Mouse (Mus musculus) left cerebral cortex, postnatal 25 days (tissue): ENCODE data around the gene Pcnx3. TPM values are rescaled to one million over a fixed set of nuclear protein-coding genes. Genes with fewer than 3 reads are reported as not detected.

Experiments
- DNase-seq, 2 experiments: peaks; one replicate each; pipeline ENCODE4 v3.0.0; 2022; ENCODE audit warnings: low spot score in 2 of 2, mixed read lengths in 1 of 2
- intact Hi-C: fragments of 180-260 bp; cut with DNase I; formaldehyde crosslinking; loops from one replicate; pipeline ENCODE4 v1.15.1; 2025
- total RNA-seq, 2 experiments: library from RNA; stranded (reverse); gene quantifications; 2 replicates each; pipeline ENCODE4 v1.2.3; 2021

The Pcnx3 gene
- total RNA-seq, 2 experiments from 2014 or later = 63.6 to 67.9 TPM

GRCm38 (mm10) chr19:5715793-5716688, 27.3 kb upstream of the Pcnx3 start:
- DNase-seq = peak; percentile 55 to 59
- intact Hi-C loops = no loop called here

GRCm38 (mm10) chr19:5713730-5714129, 25.0 kb upstream of the Pcnx3 start:
- no peak for DNase-seq
- intact Hi-C loops = loop anchor here (5.0 kb wide), 1 partner anchor 164 kb away; the partner anchor contains the start of genes Frmd8 and Slc25a45

- DNase-seq = no peak
- intact Hi-C loops = loop anchor here (5.0 kb wide), 1 partner anchor 164 kb away; the partner anchor contains the start of genes Frmd8 and Slc25a45
Measured at GRCm38 (mm10) chr19:5713255-5713654, 24.5 kb upstream of the Pcnx3 start.

GRCm38 (mm10) chr19:5711907-5712460, 23.3 kb upstream of the Pcnx3 start:
- intact Hi-C loops = loop anchor here (1.0 to 5.0 kb wide), 3 partner anchors 16 to 165 kb away; partner anchors contain the start of genes Frmd8 and Slc25a45
- DNase-seq = no peak

GRCm38 (mm10) chr19:5711218-5711617, 22.5 kb upstream of the Pcnx3 start:
- intact Hi-C loops = loop anchor here (1.0 to 5.0 kb wide), 3 partner anchors 17 to 166 kb away; partner anchors contain the start of genes Frmd8 and Slc25a45
- peak; percentile 64 to 82 for DNase-seq

- intact Hi-C loops = loop anchor here (5.0 kb wide), 1 partner anchor 167 kb away; the partner anchor contains the start of genes Frmd8 and Slc25a45
- no peak for DNase-seq
Measured at GRCm38 (mm10) chr19:5710581-5710980, 21.9 kb upstream of the Pcnx3 start.

- no peak for DNase-seq
- intact Hi-C loops = loop anchor here (5.0 kb wide), 1 partner anchor 167 kb away; the partner anchor contains the start of genes Frmd8 and Slc25a45
Measured at GRCm38 (mm10) chr19:5710068-5710467, 21.4 kb upstream of the Pcnx3 start.

- no peak for DNase-seq
- intact Hi-C loops = no loop called here
Measured at GRCm38 (mm10) chr19:5704801-5705571, 16.3 kb upstream of the Pcnx3 start.

GRCm38 (mm10) chr19:5704163-5704800, 15.6 kb upstream of the Pcnx3 start, which contains the start of gene Kcnk7:
Gene Kcnk7, plus strand, starts transcription at chr19:5704367.
- intact Hi-C loops = no loop called here
- DNase-seq = peak in 1 of 2 experiments; percentile 61

- DNase-seq = no peak
- intact Hi-C loops = no loop called here
Measured at GRCm38 (mm10) chr19:5695849-5696462, 7.2 kb upstream of the Pcnx3 start.

GRCm38 (mm10) chr19:5693801-5694200, 5.1 kb upstream of the Pcnx3 start:
- intact Hi-C loops = no loop called here
- no peak for DNase-seq

- DNase-seq = no peak
- intact Hi-C loops = no loop called here
Measured at GRCm38 (mm10) chr19:5692913-5693396, 4.2 kb upstream of the Pcnx3 start.

GRCm38 (mm10) chr19:5692086-5692912, 3.6 kb upstream of the Pcnx3 start:
- intact Hi-C loops = no loop called here
- DNase-seq = no peak

GRCm38 (mm10) chr19:5691601-5692000, 2.9 kb upstream of the Pcnx3 start:
- intact Hi-C loops = no loop called here

GRCm38 (mm10) chr19:5690343-5690735, 1.6 kb upstream of the Pcnx3 start:
- peak in 1 of 2 experiments; percentile 23 for DNase-seq
- intact Hi-C loops = no loop called here

More at GRCm38 (mm10) chr19:5691601-5692000, 2.9 kb upstream of the Pcnx3 start:
- DNase-seq = no peak

GRCm38 (mm10) chr19:5689565-5690342, 1.0 kb upstream of the Pcnx3 start:
- intact Hi-C loops = loop anchor here (2.0 kb wide), 2 partner anchors 39 to 53 kb away; partner anchors contain the start of genes Fam89b and Rela
- DNase-seq = peak; percentile 73 to 86

GRCm38 (mm10) chr19:5689088-5689428, 350 bp upstream of the Pcnx3 start:
- no peak for DNase-seq
- intact Hi-C loops = loop anchor here (2.0 kb wide), 2 partner anchors 40 to 52 kb away; partner anchors contain the start of genes Fam89b and Rela
